In genomic region chr13:56175848-56176247, GRCm38 (mm10) we compare ENCODE assay signal across 25 mouse cellular contexts. TPM values are rescaled to one million over a fixed set of nuclear protein-coding genes. Genes with fewer than 3 reads are reported as not detected.
DNase-seq lines count a peak whose midpoint lies in the region; ATAC-seq lines count a peak whose summit lies in the region.
"Had no signal": no experiment of that assay in that cellular context is flagged by ENCODE, and none has a peak within 500 bp of the region (broad histone marks: within the 10 kb centered on the region; RNA-seq: fewer than 3 reads in every experiment).

No protein-coding gene starts in this region.

- H3K36me3 ChIP-seq in liver, embryonic 13.5 days: no peaks in the 10 kb centered on the region
- no peaks in the 10 kb centered on the region for H3K36me3 ChIP-seq in embryonic facial prominence, embryonic 10.5 days (replicated peaks)
- H3K36me3 ChIP-seq in limb, embryonic 13.5 days: no peaks in the 10 kb centered on the region
- no peaks in the 10 kb centered on the region for H3K36me3 ChIP-seq in midbrain, embryonic 16.5 days (ENCODE audit: control insufficient read depth, insufficient read depth, low read length)
- H3K36me3 ChIP-seq: forebrain, embryonic 12.5 days; hindbrain, embryonic 12.5 days had no signal

- no peak overlapping the region for H3K9ac ChIP-seq in liver, embryonic 13.5 days
- no peak overlapping the region; the same call in 1 of the 2 replicates for H3K9ac ChIP-seq in limb, embryonic 13.5 days
- no peak overlapping the region for H3K9ac ChIP-seq in midbrain, embryonic 16.5 days (ENCODE audit: low read depth, low read length)
- H3K9ac ChIP-seq: forebrain, embryonic 12.5 days; hindbrain, embryonic 12.5 days had no signal

- no peak overlapping the region for H3K27ac ChIP-seq in liver, embryonic 13.5 days
- peak overlapping the region; percentile 10; the same call in 1 of the 2 replicates for H3K27ac ChIP-seq in embryonic facial prominence, embryonic 10.5 days (replicated peaks)
- H3K27ac ChIP-seq in limb, embryonic 13.5 days: peak overlapping the region; percentile 73
- H3K27ac ChIP-seq in midbrain, embryonic 16.5 days (ENCODE audit: low read length): no peak overlapping the region
- H3K27ac ChIP-seq: forebrain, embryonic 12.5 days; gastrocnemius, adult 2 months; hindbrain, embryonic 12.5 days; layer of hippocampus, adult 2 months had no signal

- 46% methylated on average over 4 of the region's 4 CpGs for WGBS in liver, embryonic 13.5 days (ENCODE audit: insufficient replicate concordance)
- WGBS in embryonic facial prominence, embryonic 10.5 days: 81% methylated on average over 4 of the region's 4 CpGs
- 39% methylated on average over 4 of the region's 4 CpGs for WGBS in limb, embryonic 13.5 days
- WGBS in midbrain, embryonic 16.5 days: 73% methylated on average over 4 of the region's 4 CpGs

- ATAC-seq in liver, embryonic 13.5 days (ENCODE audit: low read depth): no peak
- peak; percentile 28; the same call in 1 of the 2 replicates for ATAC-seq in limb, embryonic 13.5 days (ENCODE audit: low FRiP score, low read depth)
- ATAC-seq in midbrain, embryonic 16.5 days: no peak
- ATAC-seq: activated CD4-positive, CD25-positive, alpha-beta regulatory T cell, adult 4 months; CD4-positive, CD25-positive, alpha-beta regulatory T cell, adult 4 months; Patski had no signal

- H3K4me2 ChIP-seq in liver, embryonic 13.5 days: peak overlapping the region; percentile 24; the same call in 1 of the 2 replicates
- no peak overlapping the region for H3K4me2 ChIP-seq in limb, embryonic 13.5 days (replicated peaks)
- H3K4me2 ChIP-seq in midbrain, embryonic 16.5 days (ENCODE audit: low read length): no peak overlapping the region
- H3K4me2 ChIP-seq: forebrain, embryonic 12.5 days; heart, embryonic 11.5 days; hindbrain, embryonic 12.5 days had no signal

- H3K9me3 ChIP-seq in liver, embryonic 13.5 days (replicated peaks): no peaks in the 10 kb centered on the region
- no peaks in the 10 kb centered on the region for H3K9me3 ChIP-seq in embryonic facial prominence, embryonic 10.5 days
- H3K9me3 ChIP-seq in limb, embryonic 13.5 days: no peaks in the 10 kb centered on the region
- H3K9me3 ChIP-seq in midbrain, embryonic 16.5 days (replicated peaks; ENCODE audit: control insufficient read depth, low read length, poor library complexity, severe bottlenecking): no peaks in the 10 kb centered on the region
- H3K9me3 ChIP-seq: forebrain, embryonic 12.5 days; hindbrain, embryonic 12.5 days had no signal

- H3K4me1 ChIP-seq in liver, embryonic 13.5 days (replicated peaks): peaks cover 5% of the 10 kb centered on the region; the same call in 1 of the 2 replicates
- peaks cover 42% of the 10 kb centered on the region for H3K4me1 ChIP-seq in embryonic facial prominence, embryonic 10.5 days
- H3K4me1 ChIP-seq in limb, embryonic 13.5 days: peaks cover 57% of the 10 kb centered on the region
- H3K4me1 ChIP-seq in midbrain, embryonic 16.5 days (ENCODE audit: control insufficient read depth, insufficient read depth, low read length): no peaks in the 10 kb centered on the region
- H3K4me1 ChIP-seq: forebrain, embryonic 12.5 days; hindbrain, embryonic 12.5 days had no signal

- H3K4me3 ChIP-seq in liver, embryonic 13.5 days (replicated peaks): no peak overlapping the region
- no peak overlapping the region for H3K4me3 ChIP-seq in embryonic facial prominence, embryonic 10.5 days
- H3K4me3 ChIP-seq in limb, embryonic 13.5 days: no peak overlapping the region
- H3K4me3 ChIP-seq in midbrain, embryonic 16.5 days (ENCODE audit: low read depth, low read length): no peak overlapping the region
- H3K4me3 ChIP-seq: forebrain, embryonic 12.5 days; gastrocnemius, adult 2 months; hindbrain, embryonic 12.5 days; layer of hippocampus, adult 2 months had no signal

- no peak for DNase-seq in liver, embryonic 13.5 days
- DNase-seq in liver (no peak), adipocyte (ENCODE audit: low spot score) (no peak)
- DNase-seq in embryonic facial prominence, embryonic 10.5 days (ENCODE audit: low spot score): no peak
- peak; percentile 73 for DNase-seq in thymus, postnatal 0 days (ENCODE audit: low spot score)
- DNase-seq in neural tube, embryonic 10.5 days (ENCODE audit: extremely low spot score, low spot score): no peak
- DNase-seq: adrenal gland, postnatal 14 days; cerebellum, adult 18-20 months; gastrocnemius, adult 2 months; heart, postnatal 10 days; kidney, adult 18-20 months; kidney, postnatal 10 days; layer of hippocampus, postnatal 36 days; lung, adult 18-20 months; lung, postnatal 14 days; right cerebral cortex, adult 18-20 months had no signal

- no peaks in the 10 kb centered on the region for H3K27me3 ChIP-seq in liver, embryonic 13.5 days
- peaks cover 39% of the 10 kb centered on the region; the same call in 1 of the 2 replicates for H3K27me3 ChIP-seq in embryonic facial prominence, embryonic 10.5 days (replicated peaks; ENCODE audit: low read depth, poor library complexity, severe bottlenecking)
- H3K27me3 ChIP-seq in limb, embryonic 13.5 days: no peaks in the 10 kb centered on the region
- H3K27me3 ChIP-seq in midbrain, embryonic 16.5 days (ENCODE audit: control insufficient read depth, insufficient read depth, low read depth, low read length): no peaks in the 10 kb centered on the region; the same call in 1 of the 2 replicates

RNA-seq across cellular contexts. Expression of gene Tifab, which starts 2.8 kb away (rescaled TPM):
- polyA plus RNA-seq in liver, embryonic 13.5 days (2015; fragmentation: Nextera tagmentation; extraction: Ambion mirVana): 5.7 and 5.9 TPM in 2 replicates
- 1.3 and 1.5 TPM in 2 replicates for polyA plus RNA-seq in embryonic facial prominence, embryonic 10.5 days (2016; fragmentation: Nextera tagmentation; extraction: Ambion mirVana)
- 1.5 and 1.7 TPM in 2 replicates for polyA plus RNA-seq in limb, embryonic 13.5 days (2015; fragmentation: Nextera tagmentation; extraction: Ambion mirVana)
- 4.8 and 5.4 TPM in 2 replicates for polyA plus RNA-seq in thymus, postnatal 0 days (2015; fragmentation: Nextera tagmentation; extraction: Ambion mirVana)
- polyA plus RNA-seq in midbrain, embryonic 16.5 days (2015; fragmentation: Nextera tagmentation; extraction: Ambion mirVana): 0.91 and 0.93 TPM in 2 replicates
- polyA plus RNA-seq: Patski had no signal

RNA-seq across cellular contexts. Expression of gene H2afy, which starts 39.7 kb away (rescaled TPM):
- polyA plus RNA-seq in liver, embryonic 13.5 days (2015; fragmentation: Nextera tagmentation; extraction: Ambion mirVana): 109 and 121 TPM in 2 replicates
- polyA plus RNA-seq in embryonic facial prominence, embryonic 10.5 days (2016; fragmentation: Nextera tagmentation; extraction: Ambion mirVana): 478 and 497 TPM in 2 replicates
- polyA plus RNA-seq in limb, embryonic 13.5 days (2015; fragmentation: Nextera tagmentation; extraction: Ambion mirVana): 422 and 433 TPM in 2 replicates
- 439 and 462 TPM in 2 replicates for polyA plus RNA-seq in thymus, postnatal 0 days (2015; fragmentation: Nextera tagmentation; extraction: Ambion mirVana)
- 243 and 285 TPM in 2 replicates for polyA plus RNA-seq in midbrain, embryonic 16.5 days (2015; fragmentation: Nextera tagmentation; extraction: Ambion mirVana)

Comparison
In these comparisons a context has a peak if more than half of its experiments do, and no peak if none do; other contexts are left out.
1. H3K27ac ChIP-seq: peak in embryonic facial prominence, embryonic 10.5 days (single experiment) and limb, embryonic 13.5 days (single experiment); none in liver, embryonic 13.5 days (single experiment) and midbrain, embryonic 16.5 days (single experiment).